Mouse (Mus musculus) CH12.LX (cell line): Measurements from ENCODE around the gene Mllt11. TPM values are rescaled to one million over a fixed set of nuclear protein-coding genes. Genes with fewer than 3 reads are reported as not detected.

ENCODE experiments used
- DNase-seq: peaks from one replicate; pipeline ENCODE4 v3.0.0-alpha.2; 2013; ENCODE audit errors: extremely low read depth
- H3K27ac ChIP-seq: 2 replicates; pipeline ENCODE4 v1.5.1; 2012; ENCODE audit warnings: low read depth, mild to moderate bottlenecking, control low read depth, moderate library complexity; ENCODE audit not compliant: insufficient read depth
- H3K27me3 ChIP-seq: replicated peaks from 2 replicates; pipeline ENCODE3; 2012; ENCODE audit warnings: inconsistent platforms
- H3K36me3 ChIP-seq, 2 experiments: replicated peaks in 1 of 2; 2 replicates each; pipeline versions ENCODE3 to v1.6.1; 2012; ENCODE audit warnings: inconsistent platforms in 1 of 2, low read length in 1 of 2, mild to moderate bottlenecking in 1 of 2, mixed read lengths in 1 of 2, moderate library complexity in 1 of 2; ENCODE audit not compliant: control insufficient read depth in 1 of 2, insufficient read depth in 1 of 2
- H3K4me1 ChIP-seq, 2 experiments: 2 replicates each; pipeline ENCODE4 v1.6.1; 2012; ENCODE audit warnings: inconsistent platforms in 1 of 2, moderate library complexity in 1 of 2; ENCODE audit not compliant: insufficient read depth in 2 of 2, control insufficient read depth in 1 of 2
- H3K4me2 ChIP-seq: 2 replicates; pipeline ENCODE4 v1.6.1; 2012; ENCODE audit warnings: low read depth, mild to moderate bottlenecking, control low read depth; ENCODE audit not compliant: poor library complexity, insufficient read depth, severe bottlenecking
- H3K4me3 ChIP-seq, 3 experiments: fragments of 150-350 bp in 1 of 3; sonication (generic) in 1 of 3; replicated peaks in 1 of 3; 2 replicates each; pipeline versions ENCODE3 to v1.5.1; 2011 to 2012; ENCODE audit warnings: low read depth in 2 of 3, low read length in 2 of 3, mild to moderate bottlenecking in 2 of 3, moderate library complexity in 2 of 3, control low read depth in 1 of 3, improper control_type of control experiment in 1 of 3, inconsistent platforms in 1 of 3, mixed read lengths in 1 of 3; ENCODE audit not compliant: poor library complexity in 1 of 3
- H3K79me2 ChIP-seq: replicated peaks from 2 replicates; pipeline ENCODE4 v1.6.1; 2012; ENCODE audit warnings: mild to moderate bottlenecking, moderate library complexity; ENCODE audit not compliant: control insufficient read depth, poor library complexity, insufficient read depth, severe bottlenecking; ENCODE audit errors: extremely low read depth
- H3K9ac ChIP-seq: 2 replicates; pipeline ENCODE4 v1.6.1; 2012; ENCODE audit warnings: low read depth, mild to moderate bottlenecking, control low read depth, moderate library complexity; ENCODE audit not compliant: insufficient read depth
- H3K9me3 ChIP-seq: replicated peaks from 2 replicates; pipeline ENCODE3; 2012; ENCODE audit warnings: low read length, inconsistent platforms, mixed read lengths
- BHLHE40 ChIP-seq: IDR thresholded peaks from 2 replicates; pipeline ENCODE4 v1.6.1; 2011; ENCODE audit warnings: mild to moderate bottlenecking, low read depth, low read length, improper control_type of control experiment
- CTCF ChIP-seq, 2 experiments: IDR thresholded peaks in 1 of 2; conservative IDR thresholded peaks in 1 of 2; 2 replicates each; pipeline ENCODE4 v1.5.1; 2011 to 2012; ENCODE audit warnings: low read depth in 2 of 2, low read length in 2 of 2, improper control_type of control experiment in 1 of 2, inconsistent platforms in 1 of 2, mild to moderate bottlenecking in 1 of 2, moderate library complexity in 1 of 2
- ETS1 ChIP-seq: conservative IDR thresholded peaks from 2 replicates; pipeline ENCODE4 v1.6.1; 2012; ENCODE audit warnings: low read depth, mild to moderate bottlenecking, inconsistent platforms, low read length, improper control_type of control experiment, moderate library complexity
- GABPA ChIP-seq: IDR thresholded peaks from 2 replicates; pipeline ENCODE4 v1.6.1; 2012; ENCODE audit warnings: low read depth, low read length, improper control_type of control experiment, inconsistent platforms; ENCODE audit not compliant: insufficient replicate concordance
- HCFC1 ChIP-seq: IDR thresholded peaks from 2 replicates; pipeline ENCODE4 v1.6.1; 2012; ENCODE audit warnings: low read depth, mild to moderate bottlenecking, inconsistent platforms, low read length, improper control_type of control experiment
- IRF4 ChIP-seq: IDR thresholded peaks from 2 replicates; pipeline ENCODE4 v1.6.1; 2014; ENCODE audit warnings: low read depth, mild to moderate bottlenecking, inconsistent platforms, low read length, improper control_type of control experiment
- JUN ChIP-seq: IDR thresholded peaks from 2 replicates; pipeline ENCODE4 v1.6.1; 2011; ENCODE audit warnings: low read depth, mild to moderate bottlenecking, low read length, improper control_type of control experiment, moderate library complexity; ENCODE audit not compliant: insufficient read depth
- JUND ChIP-seq: conservative IDR thresholded peaks from 2 replicates; pipeline ENCODE4 v1.6.1; 2011; ENCODE audit warnings: low read depth, low read length, improper control_type of control experiment
- MAX ChIP-seq: IDR thresholded peaks from 2 replicates; pipeline ENCODE4 v1.6.1; 2011; ENCODE audit warnings: low read length, improper control_type of control experiment
- MYC ChIP-seq: IDR thresholded peaks from 2 replicates; pipeline ENCODE4 v1.6.1; 2011; ENCODE audit warnings: low read depth, mild to moderate bottlenecking, improper control_type of control experiment, low read length
- POLR2A ChIP-seq: IDR thresholded peaks from 2 replicates; pipeline ENCODE4 v1.6.1; 2011; ENCODE audit warnings: low read depth, mild to moderate bottlenecking, improper control_type of control experiment, low read length
- RAD21 ChIP-seq: IDR thresholded peaks from 2 replicates; pipeline ENCODE4 v1.6.1; 2011; ENCODE audit warnings: low read depth, mild to moderate bottlenecking, low read length, improper control_type of control experiment, moderate library complexity
- RCOR1 ChIP-seq: conservative IDR thresholded peaks from 2 replicates; pipeline ENCODE4 v1.6.1; 2012; ENCODE audit warnings: low read depth, mild to moderate bottlenecking, inconsistent platforms, low read length, improper control_type of control experiment
- SMC3 ChIP-seq: IDR thresholded peaks from 2 replicates; pipeline ENCODE4 v1.6.1; 2011; ENCODE audit warnings: low read depth, low read length, improper control_type of control experiment
- TBP ChIP-seq: conservative IDR thresholded peaks from 2 replicates; pipeline ENCODE4 v1.6.1; 2011; ENCODE audit warnings: low read depth, low read length, improper control_type of control experiment
- USF1 ChIP-seq: IDR thresholded peaks from 2 replicates; pipeline ENCODE4 v1.6.1; 2014; ENCODE audit warnings: low read depth, mild to moderate bottlenecking, inconsistent platforms, low read length, improper control_type of control experiment
- ZC3H11A ChIP-seq: IDR thresholded peaks from 2 replicates; pipeline ENCODE4 v1.6.1; 2012; ENCODE audit warnings: low read depth, mild to moderate bottlenecking, inconsistent platforms, low read length, improper control_type of control experiment
- ZMIZ1 ChIP-seq: IDR thresholded peaks from 2 replicates; pipeline ENCODE4 v1.6.1; 2012; ENCODE audit warnings: low read depth, mild to moderate bottlenecking, inconsistent platforms, low read length, improper control_type of control experiment
- dilution Hi-C: fragments of 300-500 bp; cut with MboI; formaldehyde crosslinking; loops from 2 replicates; pipeline ENCODE4 v1.14.3; 2020; ENCODE audit warnings: low sequenced_read_pairs; ENCODE audit not compliant: extremely low pct_unique_long_range_greater_than_20kb, extremely low pct_ligation_motif_present
- in situ Hi-C: fragments of 300-500 bp; cut with MboI; formaldehyde crosslinking; loops from 3 replicates; pipeline ENCODE4 v1.14.3; 2019; ENCODE audit warnings: low sequenced_read_pairs, low pct_ligation_motif_present, low pct_unique_long_range_greater_than_20kb, mixed read lengths
- polyA plus RNA-seq: library from polyadenylated mRNA; unstranded; fragments of >175 nt; gene quantifications from 2 replicates; pipeline ENCODE4 v1.2.1, GENCODE M21; 2012; ENCODE audit warnings: low read depth; ENCODE audit not compliant: insufficient read length
- total RNA-seq, 2 experiments: library from RNA; depleted of rRNA; stranded (reverse); fragments of 300-350 nt in 1 of 2; fragments of >200 nt in 1 of 2; gene quantifications; 2 replicates each; pipeline ENCODE4 v1.2.3; 2012 to 2014

The Mllt11 gene
- total and polyA plus RNA-seq, 3 experiments = 10.0 to 23.9 (median 10.0) TPM

DNA sequence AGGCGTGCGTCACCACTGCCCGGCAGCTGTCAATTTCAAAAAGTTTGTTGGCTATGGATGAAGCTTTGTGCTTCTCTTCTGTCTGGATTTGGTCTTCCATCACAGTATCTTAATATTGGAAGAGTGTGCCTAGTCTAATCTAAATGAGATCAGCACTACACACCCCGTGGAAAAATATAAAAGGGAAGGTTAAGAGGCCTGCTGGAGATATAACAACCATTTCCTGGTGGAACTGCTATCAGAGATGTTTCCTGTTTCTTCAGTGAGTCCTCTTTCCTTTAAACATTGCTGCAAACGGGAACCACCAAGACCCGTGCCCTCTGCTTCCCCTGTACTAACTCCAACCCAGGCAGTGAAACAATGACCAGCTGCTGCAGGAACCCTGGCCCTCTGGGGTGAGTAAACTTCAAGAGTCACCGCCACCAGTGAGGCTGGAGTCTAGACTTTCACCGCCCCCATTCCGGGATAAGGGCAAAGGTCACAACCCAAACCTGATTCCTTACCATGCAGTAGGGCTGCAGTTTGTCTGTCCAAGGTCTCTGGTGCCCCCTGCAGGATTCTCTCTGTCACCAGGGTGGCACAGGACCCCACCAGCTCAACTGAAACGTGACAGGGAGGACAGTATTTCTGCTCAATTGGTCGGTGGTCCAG, 31.2 kb upstream of the Mllt11 start:
- Histone ChIP-seq H3K9ac (no peak overlapping the region), H3K27ac (no peak overlapping the region), H3K36me3 (peaks cover 11 to 61% of the 10 kb centered on the region in 2 experiments), H3K4me3 (no peak overlapping the region), H3K27me3 (no peaks in the 10 kb centered on the region), H3K4me1 (peaks cover 0 to 11% of the 10 kb centered on the region in 2 experiments; a peak in 1 of 4 replicates), H3K79me2 (no peaks in the 10 kb centered on the region), H3K9me3 (peaks cover 2% of the 10 kb centered on the region), H3K4me2 (no peak overlapping the region)
- in situ Hi-C loops (no loop called here), dilution Hi-C loops (no loop called here)
- TF ChIP-seq GABPA (no peak), USF1 (no peak), ZC3H11A (peak; percentile 27; the same call in 1 of the 2 replicates), TBP (no peak), BHLHE40 (peak; percentile 81), MYC (0 out of 2 replicates have a peak, but pooled peaks have one; percentile 39), IRF4 (no peak), RAD21 (peak; percentile 91), HCFC1 (no peak), CTCF (conservative IDR thresholded peaks at IDR 0.05 in 1 of 2, IDR thresholded peaks at IDR 0.05 in 1 of 2; ENCODE audit: low read depth in 2 of 2, low read length in 2 of 2) (peak; percentile 43 to 94; a peak in 3 of 4 replicates), SMC3 (peak; percentile 87), JUN (no peak), POLR2A (no peak), MAX (no peak), RCOR1 (no peak), ZMIZ1 (no peak)
- peak; percentile 72 for DNase-seq

GRCm38 (mm10) chr3:95261975-95262374, 30.0 kb upstream of the Mllt11 start:
- dilution Hi-C loops (no loop called here), in situ Hi-C loops (no loop called here)
- Histone ChIP-seq H3K27ac (no peak overlapping the region), H3K4me2 (no peak overlapping the region), H3K36me3 (peaks cover 10 to 60% of the 10 kb centered on the region in 2 experiments), H3K27me3 (no peaks in the 10 kb centered on the region), H3K4me1 (peaks cover 0 to 12% of the 10 kb centered on the region in 2 experiments; a peak in 1 of 4 replicates), H3K9me3 (peaks cover 2% of the 10 kb centered on the region), H3K9ac (no peak overlapping the region), H3K4me3 (no peak overlapping the region), H3K79me2 (no peaks in the 10 kb centered on the region)
- peak; percentile 77 for TF ChIP-seq JUN
- peak; percentile 86 for TF ChIP-seq JUND
- TF ChIP-seq ETS1 = no peak
- no peak for DNase-seq
